20 mouse cellular contexts compared by ENCODE assay signal in the genomic region with DNA sequence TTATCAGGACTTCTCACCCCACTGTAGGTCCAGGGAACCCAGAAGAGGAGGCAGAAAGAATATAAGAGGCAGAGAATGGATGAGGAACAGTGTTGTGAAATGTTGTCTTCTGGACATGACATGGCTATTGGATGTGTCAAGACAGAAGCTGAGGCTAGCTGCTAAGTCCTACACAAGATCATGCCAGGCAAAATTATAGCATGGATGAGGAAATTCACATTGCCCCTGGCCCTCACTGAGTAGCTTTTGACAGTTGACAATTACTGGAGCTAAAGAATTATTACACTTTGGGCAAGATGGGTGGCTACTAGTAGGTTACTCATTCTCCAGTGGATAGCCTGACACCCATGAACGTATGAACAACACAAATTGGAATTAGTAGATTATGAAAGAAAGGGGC. TPM values are rescaled to one million over a fixed set of nuclear protein-coding genes. Genes with fewer than 3 reads are reported as not detected.
"Had no signal": no experiment of that assay in that cellular context is flagged by ENCODE, and none has a peak within 500 bp of the region (broad histone marks: within the 10 kb centered on the region; RNA-seq: fewer than 3 reads in every experiment).

No protein-coding gene starts in this region.

- DNase-seq: retina, postnatal 1 day; right cerebral cortex, adult 18-20 months; right cerebral cortex, postnatal 14 days; right cerebral cortex, postnatal 25 days; right cerebral cortex, postnatal 4 days; spleen, adult 18-20 months; thymus, adult 18-20 months; thymus, adult 2 months; thymus, postnatal 14 days; thymus, postnatal 25 days; thymus, postnatal 36 days; thymus, postnatal 4 days had no signal

RNA-seq across cellular contexts. Expression of gene Frmpd2, which starts 55.8 kb away (rescaled TPM):
- polyA plus RNA-seq: neural tube, embryonic 12.5 days; neural tube, embryonic 13.5 days; neural tube, embryonic 15.5 days; small intestine, adult 2 months; spleen, adult 2 months; stomach, embryonic 16.5 days; stomach, postnatal 0 days; thymus, postnatal 0 days had no signal
